Mouse (Mus musculus) mature B cell (primary cell): ENCODE results near the gene Rpa1.
"Not testable (repeated sequence)": the region's sequence is repeated elsewhere in the genome, so short reads cannot be mapped to it uniquely, and the experiment has no call there.

ENCODE experiments used
- in situ Hi-C: fragments of 300-500 bp; cut with MboI; formaldehyde crosslinking; loops from 2 replicates; pipeline ENCODE4 v1.14.3; 2019

Gene Rpa1

GRCm38 (mm10) chr11:75348199-75348889 is at the start of gene Rpa1, which contains the start of gene Smyd4:
Gene Rpa1 (minus strand): TSS chr11:75348324.
Gene Smyd4 (plus strand): TSS chr11:75348433.
- in situ Hi-C loops, result no loop called here

GRCm38 (mm10) chr11:75397452-75397851 is 49.3 kb upstream of the Rpa1 start:
- in situ Hi-C loops, result no loop called here

GRCm38 (mm10) chr11:75395611-75396010 is 47.5 kb upstream of the Rpa1 start:
- in situ Hi-C loops, result no loop called here

GRCm38 (mm10) chr11:75383529-75383928 is 35.4 kb upstream of the Rpa1 start:
- in situ Hi-C loops, result not testable (repeated sequence)

- in situ Hi-C loops, result not testable (repeated sequence)
These were observed 30.7 kb upstream of the Rpa1 start for GRCm38 (mm10) chr11:75378786-75379185.

GRCm38 (mm10) chr11:75377125-75377524 is 29.0 kb upstream of the Rpa1 start:
- in situ Hi-C loops, result no loop called here

- in situ Hi-C loops, result no loop called here
These were observed 7.4 kb upstream of the Rpa1 start for GRCm38 (mm10) chr11:75355475-75355874.

- in situ Hi-C loops, result no loop called here
These were observed 3.1 kb upstream of the Rpa1 start for GRCm38 (mm10) chr11:75351225-75351624.

GRCm38 (mm10) chr11:75348890-75349261 is 752 bp upstream of the Rpa1 start:
- in situ Hi-C loops, result no loop called here

GRCm38 (mm10) chr11:75347596-75347995 is 528 bp downstream of the Rpa1 start:
- in situ Hi-C loops, result no loop called here

- in situ Hi-C loops, result no loop called here
These were observed 937 bp downstream of the Rpa1 start for GRCm38 (mm10) chr11:75347188-75347585.

GRCm38 (mm10) chr11:75346556-75347187 is 1.5 kb downstream of the Rpa1 start:
- in situ Hi-C loops, result no loop called here

GRCm38 (mm10) chr11:75344716-75345115 is 3.4 kb downstream of the Rpa1 start:
- in situ Hi-C loops, result no loop called here

GRCm38 (mm10) chr11:75344163-75344562 is 4.0 kb downstream of the Rpa1 start:
- in situ Hi-C loops, result no loop called here

GRCm38 (mm10) chr11:75343096-75343495 is 5.0 kb downstream of the Rpa1 start:
- in situ Hi-C loops, result no loop called here

- in situ Hi-C loops, result no loop called here
These were observed 7.3 kb downstream of the Rpa1 start for GRCm38 (mm10) chr11:75340698-75341345.

- in situ Hi-C loops, result no loop called here
These were observed 8.0 kb downstream of the Rpa1 start for GRCm38 (mm10) chr11:75340076-75340475.

- in situ Hi-C loops, result no loop called here
These were observed 10.9 kb downstream of the Rpa1 start for GRCm38 (mm10) chr11:75337246-75337645.

- in situ Hi-C loops, result no loop called here
These were observed 11.4 kb downstream of the Rpa1 start for GRCm38 (mm10) chr11:75336676-75337075.

GRCm38 (mm10) chr11:75325969-75326311 is 22.2 kb downstream of the Rpa1 start:
- in situ Hi-C loops, result no loop called here

GRCm38 (mm10) chr11:75325116-75325968 is 22.8 kb downstream of the Rpa1 start:
- in situ Hi-C loops, result no loop called here

- in situ Hi-C loops, result no loop called here
These were observed 23.7 kb downstream of the Rpa1 start for GRCm38 (mm10) chr11:75324433-75324832.
